Mouse (Mus musculus): ENCODE data around the gene Nap1l4. TPM values are rescaled to one million over a fixed set of nuclear protein-coding genes. Genes with fewer than 3 reads are reported as not detected.

The Nap1l4 gene
- polyA plus RNA-seq, 1 experiment from 2014 or later, result 363 TPM

GRCm38 (mm10) chr7:143509566-143509965 is 39.3 kb downstream of the Nap1l4 start:
- H3K4me3 ChIP-seq (replicated peaks; ENCODE audit: low read length), result no peak overlapping the region
- H3K36me3 ChIP-seq (ENCODE audit: control insufficient read depth, insufficient read depth), result peaks cover 4% of the 10 kb centered on the region; the same call in 1 of the 2 replicates
- H3K27ac ChIP-seq (ENCODE audit: low read length), result no peak overlapping the region
- no peak for ATAC-seq
- H3K4me1 ChIP-seq (replicated peaks; ENCODE audit: control insufficient read depth, insufficient read depth, low read length), result no peaks in the 10 kb centered on the region
- WGBS, result 79% methylated on average over 1 of the region's 1 CpGs
- no peaks in the 10 kb centered on the region for H3K9me3 ChIP-seq (ENCODE audit: control insufficient read depth, low read length)
- H3K27me3 ChIP-seq (replicated peaks; ENCODE audit: control insufficient read depth, insufficient read depth, low read length), result 0 out of 2 replicates have a peak, but pooled peaks cover 2% of the 10 kb centered on the region
- H3K4me2 ChIP-seq (ENCODE audit: low read length), result no peak overlapping the region
- no peak overlapping the region for H3K9ac ChIP-seq (replicated peaks; ENCODE audit: low read depth, low read length)

GRCm38 (mm10) chr7:143506675-143507074 is 42.2 kb downstream of the Nap1l4 start:
- ATAC-seq, result no peak
- Histone ChIP-seq H3K4me3 (replicated peaks; ENCODE audit: low read length) (no peak overlapping the region), H3K27me3 (replicated peaks; ENCODE audit: control insufficient read depth, insufficient read depth, low read length) (peaks cover 18% of the 10 kb centered on the region), H3K36me3 (ENCODE audit: control insufficient read depth, insufficient read depth) (no peaks in the 10 kb centered on the region), H3K27ac (ENCODE audit: low read length) (no peak overlapping the region), H3K4me1 (replicated peaks; ENCODE audit: control insufficient read depth, insufficient read depth, low read length) (peaks cover 10% of the 10 kb centered on the region), H3K4me2 (ENCODE audit: low read length) (no peak overlapping the region), H3K9ac (replicated peaks; ENCODE audit: low read depth, low read length) (no peak overlapping the region), H3K9me3 (ENCODE audit: control insufficient read depth, low read length) (no peaks in the 10 kb centered on the region)
- 51% methylated on average over 7 of the region's 7 CpGs for WGBS

GRCm38 (mm10) chr7:143506271-143506670 is 42.6 kb downstream of the Nap1l4 start:
- Histone ChIP-seq H3K36me3 (ENCODE audit: control insufficient read depth, insufficient read depth) (no peaks in the 10 kb centered on the region), H3K4me3 (replicated peaks; ENCODE audit: low read length) (no peak overlapping the region), H3K4me1 (replicated peaks; ENCODE audit: control insufficient read depth, insufficient read depth, low read length) (peaks cover 13% of the 10 kb centered on the region), H3K9me3 (ENCODE audit: control insufficient read depth, low read length) (no peaks in the 10 kb centered on the region), H3K9ac (replicated peaks; ENCODE audit: low read depth, low read length) (no peak overlapping the region), H3K27ac (ENCODE audit: low read length) (no peak overlapping the region), H3K27me3 (replicated peaks; ENCODE audit: control insufficient read depth, insufficient read depth, low read length) (peaks cover 22% of the 10 kb centered on the region), H3K4me2 (ENCODE audit: low read length) (no peak overlapping the region)
- WGBS, result 75% methylated on average over 7 of the region's 7 CpGs
- no peak for ATAC-seq

- no peak overlapping the region for H3K4me3 ChIP-seq (replicated peaks; ENCODE audit: low read length)
- H3K9ac ChIP-seq (replicated peaks; ENCODE audit: low read depth, low read length), result no peak overlapping the region
- H3K36me3 ChIP-seq (ENCODE audit: control insufficient read depth, insufficient read depth), result no peaks in the 10 kb centered on the region
- peaks cover 26% of the 10 kb centered on the region for H3K27me3 ChIP-seq (replicated peaks; ENCODE audit: control insufficient read depth, insufficient read depth, low read length)
- H3K4me1 ChIP-seq (replicated peaks; ENCODE audit: control insufficient read depth, insufficient read depth, low read length), result peaks cover 13% of the 10 kb centered on the region
- no peak for ATAC-seq
- H3K9me3 ChIP-seq (ENCODE audit: control insufficient read depth, low read length), result no peaks in the 10 kb centered on the region
- 28% methylated on average over 11 of the region's 11 CpGs for WGBS
- no peak overlapping the region for H3K4me2 ChIP-seq (ENCODE audit: low read length)
- no peak overlapping the region for H3K27ac ChIP-seq (ENCODE audit: low read length)
Observed at GRCm38 (mm10) chr7:143505823-143506222, 43.1 kb downstream of the Nap1l4 start.

- ATAC-seq, result no peak
- H3K4me1 ChIP-seq (replicated peaks; ENCODE audit: control insufficient read depth, insufficient read depth, low read length), result peaks cover 13% of the 10 kb centered on the region
- 96% methylated on average over 2 of the region's 2 CpGs for WGBS
- H3K27me3 ChIP-seq (replicated peaks; ENCODE audit: control insufficient read depth, insufficient read depth, low read length), result peaks cover 30% of the 10 kb centered on the region
- no peaks in the 10 kb centered on the region for H3K9me3 ChIP-seq (ENCODE audit: control insufficient read depth, low read length)
- H3K9ac ChIP-seq (replicated peaks; ENCODE audit: low read depth, low read length), result no peak overlapping the region
- no peak overlapping the region for H3K4me2 ChIP-seq (ENCODE audit: low read length)
- H3K27ac ChIP-seq (ENCODE audit: low read length), result no peak overlapping the region
- H3K36me3 ChIP-seq (ENCODE audit: control insufficient read depth, insufficient read depth), result no peaks in the 10 kb centered on the region
- H3K4me3 ChIP-seq (replicated peaks; ENCODE audit: low read length), result no peak overlapping the region
Observed at GRCm38 (mm10) chr7:143505411-143505810, 43.5 kb downstream of the Nap1l4 start.

- no peaks in the 10 kb centered on the region for H3K9me3 ChIP-seq (ENCODE audit: control insufficient read depth, low read length)
- H3K4me2 ChIP-seq (ENCODE audit: low read length), result no peak overlapping the region
- WGBS, result 89% methylated on average over 6 of the region's 6 CpGs
- no peak overlapping the region for H3K4me3 ChIP-seq (replicated peaks; ENCODE audit: low read length)
- no peak for ATAC-seq
- H3K4me1 ChIP-seq (replicated peaks; ENCODE audit: control insufficient read depth, insufficient read depth, low read length), result peaks cover 13% of the 10 kb centered on the region
- no peak overlapping the region for H3K27ac ChIP-seq (ENCODE audit: low read length)
- peaks cover 42% of the 10 kb centered on the region for H3K27me3 ChIP-seq (replicated peaks; ENCODE audit: control insufficient read depth, insufficient read depth, low read length)
- no peaks in the 10 kb centered on the region for H3K36me3 ChIP-seq (ENCODE audit: control insufficient read depth, insufficient read depth)
- no peak overlapping the region for H3K9ac ChIP-seq (replicated peaks; ENCODE audit: low read depth, low read length)
Observed at GRCm38 (mm10) chr7:143503926-143504325, 45.0 kb downstream of the Nap1l4 start.

- Histone ChIP-seq H3K4me2 (ENCODE audit: low read length) (peak within 1 kb of the TSS; percentile 83), H3K9me3 (ENCODE audit: control insufficient read depth, low read length) (no peaks in the 10 kb centered on the region), H3K27me3 (replicated peaks; ENCODE audit: control insufficient read depth, insufficient read depth, low read length) (peaks cover 43% of the 10 kb centered on the region), H3K4me3 (replicated peaks; ENCODE audit: low read length) (peak within 1 kb of the TSS; percentile 48), H3K4me1 (replicated peaks; ENCODE audit: control insufficient read depth, insufficient read depth, low read length) (peaks cover 13% of the 10 kb centered on the region), H3K36me3 (ENCODE audit: control insufficient read depth, insufficient read depth) (no peaks in the 10 kb centered on the region), H3K9ac (replicated peaks; ENCODE audit: low read depth, low read length) (peak within 1 kb of the TSS; percentile 42), H3K27ac (ENCODE audit: low read length) (no peak within 1 kb of the TSS)
- no peak for ATAC-seq
- WGBS, result 6% methylated on average over 51 of the region's 51 CpGs
Observed at GRCm38 (mm10) chr7:143502418-143503200, 46.3 kb downstream of the Nap1l4 start, which contains the start of gene Phlda2. Phlda2 (minus strand) TSS chr7:143503150.

- H3K9me3 ChIP-seq (ENCODE audit: control insufficient read depth, low read length), result no peaks in the 10 kb centered on the region
- H3K4me1 ChIP-seq (replicated peaks; ENCODE audit: control insufficient read depth, insufficient read depth, low read length), result peaks cover 13% of the 10 kb centered on the region
- H3K27ac ChIP-seq (ENCODE audit: low read length), result no peak overlapping the region
- ATAC-seq, result no peak
- peak overlapping the region; percentile 42 for H3K9ac ChIP-seq (replicated peaks; ENCODE audit: low read depth, low read length)
- peaks cover 43% of the 10 kb centered on the region for H3K27me3 ChIP-seq (replicated peaks; ENCODE audit: control insufficient read depth, insufficient read depth, low read length)
- peak overlapping the region; percentile 83 for H3K4me2 ChIP-seq (ENCODE audit: low read length)
- WGBS, result 5% methylated on average over 55 of the region's 55 CpGs
- H3K36me3 ChIP-seq (ENCODE audit: control insufficient read depth, insufficient read depth), result no peaks in the 10 kb centered on the region
- peak overlapping the region; percentile 48 for H3K4me3 ChIP-seq (replicated peaks; ENCODE audit: low read length)
Observed at GRCm38 (mm10) chr7:143501643-143502417, 47.1 kb downstream of the Nap1l4 start.

- H3K27ac ChIP-seq (ENCODE audit: low read length), result no peak overlapping the region
- H3K9ac ChIP-seq (replicated peaks; ENCODE audit: low read depth, low read length), result no peak overlapping the region
- no peak overlapping the region for H3K4me3 ChIP-seq (replicated peaks; ENCODE audit: low read length)
- peaks cover 13% of the 10 kb centered on the region for H3K4me1 ChIP-seq (replicated peaks; ENCODE audit: control insufficient read depth, insufficient read depth, low read length)
- no peak for ATAC-seq
- no peaks in the 10 kb centered on the region for H3K9me3 ChIP-seq (ENCODE audit: control insufficient read depth, low read length)
- no peak overlapping the region for H3K4me2 ChIP-seq (ENCODE audit: low read length)
- no peaks in the 10 kb centered on the region for H3K36me3 ChIP-seq (ENCODE audit: control insufficient read depth, insufficient read depth)
- peaks cover 43% of the 10 kb centered on the region for H3K27me3 ChIP-seq (replicated peaks; ENCODE audit: control insufficient read depth, insufficient read depth, low read length)
- WGBS, result 44% methylated on average over 2 of the region's 2 CpGs
Observed at GRCm38 (mm10) chr7:143500912-143501311, 48.0 kb downstream of the Nap1l4 start.

Measured in forebrain, embryonic 16.5 days (tissue).